Mouse (Mus musculus): ENCODE measurements around the gene Col8a1.

Col8a1 gene

DNA sequence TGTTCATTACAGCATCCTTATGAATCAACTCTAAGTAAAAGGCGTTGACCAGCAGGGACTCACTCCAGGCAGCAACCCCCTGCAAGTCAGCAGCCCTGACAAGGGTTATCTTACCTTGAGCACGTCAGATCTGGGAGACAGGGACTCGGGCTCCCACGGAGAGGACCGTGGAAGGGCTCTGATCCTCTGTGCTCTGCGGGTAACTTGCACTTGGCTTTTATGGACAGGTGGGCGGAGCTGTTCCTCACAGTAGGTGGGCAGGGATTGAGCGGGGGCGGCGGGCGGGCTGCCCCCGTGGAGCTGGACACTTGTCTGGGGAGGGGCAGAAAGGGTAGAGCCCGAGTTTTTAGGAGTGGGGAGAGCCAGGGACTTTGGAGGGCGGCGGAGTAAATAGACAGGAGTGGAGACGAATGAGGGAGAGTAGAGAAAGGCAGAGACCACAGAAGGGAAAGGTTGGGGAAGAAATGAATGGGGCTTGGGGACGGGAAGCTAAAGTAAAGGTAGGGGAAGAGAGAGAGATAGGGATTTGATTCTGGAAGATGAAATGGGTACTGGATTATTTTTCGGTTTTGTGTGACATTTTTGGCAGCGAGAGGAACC, at the start of gene Col8a1:
Col8a1 (minus strand) TSS at position 212 of the 600 bp plus-strand sequence.
- DNase-seq (ENCODE audit: low read depth, low spot score), result no peak

DNA sequence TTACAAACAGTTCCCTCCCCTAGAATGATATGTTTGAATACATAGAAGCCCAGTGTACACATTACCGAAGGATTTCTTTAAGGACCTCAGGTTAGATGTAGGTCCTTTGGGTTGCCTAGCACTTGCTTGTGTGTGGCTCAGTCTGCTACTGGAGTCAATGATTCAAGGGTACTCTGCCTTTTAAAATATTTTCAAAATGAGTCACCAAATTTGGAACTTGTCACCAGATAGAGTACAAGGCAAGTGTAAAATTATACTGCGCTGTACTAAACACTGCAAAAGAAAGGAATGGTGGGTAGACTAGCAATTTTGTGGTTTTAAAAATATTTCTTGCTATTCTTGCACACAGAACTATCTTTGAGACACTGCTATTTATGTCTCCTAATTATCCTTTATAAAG, 47.3 kb upstream of the Col8a1 start:
- no peak for DNase-seq (ENCODE audit: low read depth, low spot score)

DNA sequence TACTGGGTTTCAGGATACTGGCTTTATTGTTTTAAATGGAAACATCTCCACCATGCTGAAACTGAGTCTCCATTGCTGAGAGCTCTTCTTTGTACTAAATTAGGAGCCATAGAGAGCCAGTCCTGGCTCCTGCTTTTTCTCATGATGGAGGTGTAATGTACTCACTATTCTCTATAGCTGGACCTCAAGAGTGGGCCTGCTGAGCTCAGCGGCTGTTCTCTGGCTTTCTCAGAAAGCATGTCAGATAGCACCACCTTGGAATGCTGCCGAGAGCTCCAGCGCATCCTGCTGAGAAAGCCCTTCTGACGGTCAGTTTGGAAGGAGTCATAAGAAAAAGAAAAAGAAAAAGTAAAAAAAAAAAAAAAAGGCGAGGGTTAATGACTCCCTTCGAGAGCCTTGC, 41.8 kb upstream of the Col8a1 start:
- DNase-seq (ENCODE audit: low read depth, low spot score), result no peak

DNA sequence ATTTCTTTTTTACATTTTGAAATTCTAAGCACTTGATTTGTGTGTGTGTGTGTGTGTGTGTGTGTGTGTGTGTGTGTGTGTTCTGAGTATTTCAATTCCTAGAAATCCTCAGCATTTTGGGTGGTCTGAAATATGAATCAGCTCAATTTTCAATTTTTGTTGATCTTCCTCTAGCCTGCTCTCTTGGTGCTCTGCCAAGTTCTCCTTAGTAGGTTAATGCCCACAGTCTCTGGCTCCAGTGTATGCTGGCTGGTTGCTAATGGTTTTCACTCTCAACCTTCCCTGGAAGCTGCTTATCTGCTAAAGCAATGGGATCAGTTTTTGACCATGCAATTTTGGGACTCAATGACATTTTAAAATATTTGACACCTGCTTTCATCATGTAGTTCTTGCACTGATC, 24.5 kb upstream of the Col8a1 start:
- DNase-seq (ENCODE audit: low read depth, low spot score), result no peak

DNA sequence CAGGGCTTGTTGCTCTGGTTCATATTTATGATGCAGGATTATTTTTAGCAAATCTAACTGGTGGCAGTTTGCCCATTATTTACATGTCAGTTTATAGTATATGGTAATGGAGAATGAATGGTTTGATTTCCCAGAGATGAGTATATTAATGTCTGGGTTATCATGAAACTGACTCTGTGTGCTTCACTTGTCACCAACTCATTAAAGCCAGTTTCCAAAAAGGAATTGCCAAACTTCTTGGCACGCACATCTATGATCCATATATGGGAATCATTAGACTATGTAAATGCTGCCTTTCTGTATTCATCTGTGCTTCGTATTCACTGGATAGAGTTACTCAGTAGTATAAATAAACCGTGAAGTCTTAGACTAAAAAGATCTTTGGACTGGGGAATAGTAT, 11.1 kb upstream of the Col8a1 start:
- DNase-seq (ENCODE audit: low read depth, low spot score), result no peak

DNA sequence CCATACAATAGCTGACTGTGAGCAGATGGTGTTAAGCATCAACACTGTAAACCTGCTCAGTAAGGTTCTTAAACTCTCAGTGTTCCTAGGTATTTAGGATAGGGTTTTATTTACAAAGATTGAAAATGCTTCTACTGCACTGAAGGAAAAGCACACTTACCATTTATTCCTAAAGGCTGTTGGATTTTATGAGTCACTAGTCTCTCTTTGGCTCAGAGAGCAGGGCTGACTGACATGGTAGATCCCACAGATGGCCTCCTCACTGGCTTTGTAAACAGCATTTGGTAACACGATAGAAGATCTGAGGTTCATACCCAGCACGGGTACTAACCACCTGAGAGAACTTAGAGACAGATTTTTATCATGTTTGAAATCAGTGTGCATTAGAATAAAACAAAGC, 5.3 kb upstream of the Col8a1 start:
- no peak for DNase-seq (ENCODE audit: low read depth, low spot score)

DNA sequence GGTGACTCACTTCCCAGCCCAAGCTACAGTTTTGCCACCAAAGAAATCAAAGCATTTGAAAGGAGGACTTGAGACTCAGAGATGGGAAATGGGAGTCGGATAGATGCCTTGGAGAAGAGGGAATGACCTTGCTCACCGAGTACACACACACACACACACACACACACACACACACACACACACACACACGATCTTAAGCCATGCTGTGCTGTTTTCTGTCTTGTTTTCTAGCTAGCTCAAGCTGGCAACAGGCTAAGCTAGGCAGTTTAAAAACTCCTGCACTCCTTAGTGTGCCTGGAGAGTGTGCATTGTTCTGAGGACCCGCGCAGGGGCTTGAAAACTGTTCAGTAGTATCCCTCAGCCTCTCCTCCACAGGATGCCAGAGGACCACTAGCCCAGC, 1.2 kb upstream of the Col8a1 start:
- no peak for DNase-seq (ENCODE audit: low read depth, low spot score)

DNA sequence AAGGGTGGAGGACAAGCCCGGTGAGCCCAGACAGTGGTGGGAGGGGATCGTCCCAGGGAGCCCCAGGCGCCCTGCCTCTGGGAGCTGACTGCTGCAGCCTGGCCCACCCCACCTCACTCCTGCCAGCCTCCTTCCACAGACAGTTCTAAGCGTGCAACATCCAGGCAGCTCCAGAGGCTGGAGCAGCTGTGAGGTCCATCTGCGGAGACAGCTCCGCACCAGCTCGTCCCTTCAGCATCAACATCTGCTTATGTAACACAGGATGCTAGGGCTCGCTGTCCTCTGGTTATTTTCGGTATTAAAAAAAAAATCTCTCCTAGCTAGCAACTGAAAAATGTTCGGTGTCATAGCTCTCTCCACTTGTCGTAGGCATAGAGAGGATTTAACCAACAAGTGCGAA, 704 bp upstream of the Col8a1 start:
- DNase-seq (ENCODE audit: low read depth, low spot score), result no peak

DNA sequence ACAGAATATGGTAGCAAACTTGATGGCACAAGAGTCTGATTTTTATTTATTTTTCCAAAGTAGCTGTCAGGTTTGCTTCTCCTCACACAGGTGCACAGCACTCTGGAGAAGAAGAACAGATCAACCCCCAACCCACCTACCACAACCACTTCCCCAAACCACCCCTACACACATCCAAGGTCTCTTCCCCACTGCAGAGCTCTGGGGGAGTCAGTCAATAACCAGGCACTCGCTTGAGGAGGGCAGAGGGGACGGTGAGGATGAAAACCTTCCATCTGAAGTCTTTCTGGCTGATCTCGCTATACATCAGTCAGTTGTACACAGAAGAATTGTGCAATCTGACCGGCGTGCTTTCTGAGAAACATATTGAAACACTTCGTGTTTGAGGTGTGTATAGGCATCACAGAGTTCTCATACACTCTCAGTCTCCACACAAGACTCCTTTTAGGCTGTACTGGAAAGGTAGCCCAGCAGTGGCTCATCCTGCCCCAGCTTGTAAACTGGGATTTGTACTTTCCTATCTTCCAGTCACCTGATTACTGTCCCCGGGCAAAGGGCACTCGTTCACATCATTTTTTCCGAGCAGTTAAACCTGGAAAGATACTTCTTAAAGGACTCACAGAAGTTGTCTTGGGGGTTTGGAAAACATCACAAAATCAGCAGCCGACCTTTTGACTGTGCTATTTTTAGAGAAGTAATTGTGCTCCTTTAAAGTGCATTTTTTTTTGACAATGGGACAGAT, 827 bp downstream of the Col8a1 start:
- DNase-seq (ENCODE audit: low read depth, low spot score), result no peak

DNA sequence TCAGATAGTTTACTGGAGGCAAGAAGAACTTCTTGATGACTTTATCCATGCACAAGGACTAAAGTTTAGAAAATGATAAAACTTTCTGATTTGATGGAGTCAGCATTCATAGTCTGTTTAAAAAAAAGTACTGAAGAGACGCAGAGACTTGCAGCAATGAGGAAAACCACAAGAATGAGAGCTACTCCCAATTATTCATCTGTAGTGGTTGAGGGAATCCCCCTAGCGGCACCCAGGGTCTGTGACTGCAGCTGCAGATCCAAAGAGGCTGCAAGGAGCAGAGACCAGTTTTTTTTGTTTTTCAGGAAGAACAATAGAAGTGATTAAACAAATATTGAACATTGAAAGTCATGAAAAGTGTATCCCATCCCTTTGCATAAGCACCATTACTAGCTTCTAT, 4.0 kb downstream of the Col8a1 start:
- DNase-seq (ENCODE audit: low read depth, low spot score), result no peak

DNA sequence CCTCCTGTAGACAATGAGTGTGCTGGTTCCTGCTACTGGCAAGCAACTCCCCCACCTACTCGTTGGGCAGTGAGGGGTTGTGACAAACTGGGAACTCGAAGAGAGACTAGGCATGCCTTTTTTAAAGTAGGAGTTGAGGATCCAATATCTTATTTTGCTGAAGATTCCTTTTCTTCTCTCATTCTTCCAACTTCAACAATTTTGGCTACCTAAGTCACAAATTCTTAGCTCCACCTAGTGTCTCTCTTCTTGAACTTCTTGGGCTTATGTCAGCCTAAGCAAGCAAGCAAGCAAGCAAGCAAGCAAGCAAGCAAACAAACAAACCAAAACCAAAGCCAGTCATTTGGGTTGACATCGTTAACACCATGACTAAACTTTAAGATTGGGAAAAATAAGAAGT, 6.4 kb downstream of the Col8a1 start:
- DNase-seq (ENCODE audit: low read depth, low spot score), result no peak

DNA sequence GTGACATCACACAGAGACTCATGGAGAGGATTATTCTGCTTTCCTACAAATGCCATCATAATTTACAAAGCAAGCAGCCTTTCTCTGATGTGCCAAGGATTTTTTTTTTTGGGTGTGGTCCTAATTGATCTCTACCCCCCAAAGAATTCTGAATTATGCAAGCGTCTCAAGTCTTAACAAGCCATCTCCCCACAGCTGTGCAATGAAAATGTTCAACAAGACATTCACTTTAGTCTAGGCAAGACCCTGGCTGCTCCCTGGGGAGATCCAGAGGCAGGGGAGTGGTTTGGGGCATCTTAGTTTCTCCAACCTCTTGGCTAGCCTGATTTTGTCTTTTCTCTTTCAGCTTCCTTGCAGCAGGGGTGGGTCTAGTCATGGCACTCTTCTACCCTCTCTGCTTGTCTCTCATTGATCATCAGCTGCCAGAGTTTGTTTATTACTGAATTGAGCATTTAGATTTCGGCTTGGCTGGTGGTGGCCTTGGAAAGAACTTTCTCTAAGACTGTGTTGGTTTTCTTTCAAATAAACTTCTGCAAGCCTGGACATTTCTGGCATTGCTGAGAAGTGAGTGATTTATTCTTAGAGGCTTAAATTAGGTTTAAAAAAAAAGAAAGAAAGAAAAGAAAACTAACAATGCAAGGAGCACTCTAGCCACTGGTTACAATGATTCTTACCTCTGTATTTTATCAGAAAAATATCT, 7.0 kb downstream of the Col8a1 start:
- no peak for DNase-seq (ENCODE audit: low read depth, low spot score)

DNA sequence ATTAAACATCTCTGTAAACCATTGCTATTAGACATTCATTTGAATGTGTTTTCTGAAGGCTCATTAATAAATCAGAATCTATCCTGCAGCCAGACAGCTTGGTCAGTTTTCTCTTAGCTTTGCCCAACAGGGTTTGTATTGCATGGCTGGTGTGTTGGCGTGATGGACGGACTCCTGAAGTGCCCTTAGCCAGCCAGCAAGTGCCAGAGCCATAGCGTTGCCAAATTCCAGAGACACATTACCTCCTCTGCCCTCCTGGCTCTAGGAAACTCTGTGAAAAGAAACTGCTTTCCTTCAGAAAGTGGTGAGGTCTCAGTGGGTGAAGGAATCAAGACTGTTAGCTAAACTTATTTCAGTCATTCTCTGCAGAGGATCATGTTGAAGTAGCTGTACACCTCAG, 14.4 kb downstream of the Col8a1 start:
- DNase-seq (ENCODE audit: low read depth, low spot score), result no peak

DNA sequence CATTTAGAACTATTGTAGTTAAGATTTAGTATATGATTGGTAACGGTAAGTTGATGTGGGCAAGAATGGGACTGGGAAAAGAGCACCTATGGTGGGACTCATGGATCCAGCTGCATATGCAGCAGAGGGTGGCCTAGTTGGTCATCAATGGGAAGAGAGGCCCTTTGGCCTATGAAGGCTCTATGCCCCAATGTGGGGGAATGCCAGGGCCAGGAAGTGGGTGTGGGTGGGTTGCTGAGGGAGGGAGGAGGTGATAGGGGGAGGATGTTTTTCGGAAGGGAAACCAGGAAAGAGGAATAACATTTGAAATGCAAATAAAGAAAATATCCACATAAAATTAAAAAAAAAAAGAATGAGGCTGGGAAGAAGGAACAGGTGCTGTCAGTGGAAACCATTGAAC, 19.6 kb downstream of the Col8a1 start:
- DNase-seq (ENCODE audit: low read depth, low spot score), result no peak

DNA sequence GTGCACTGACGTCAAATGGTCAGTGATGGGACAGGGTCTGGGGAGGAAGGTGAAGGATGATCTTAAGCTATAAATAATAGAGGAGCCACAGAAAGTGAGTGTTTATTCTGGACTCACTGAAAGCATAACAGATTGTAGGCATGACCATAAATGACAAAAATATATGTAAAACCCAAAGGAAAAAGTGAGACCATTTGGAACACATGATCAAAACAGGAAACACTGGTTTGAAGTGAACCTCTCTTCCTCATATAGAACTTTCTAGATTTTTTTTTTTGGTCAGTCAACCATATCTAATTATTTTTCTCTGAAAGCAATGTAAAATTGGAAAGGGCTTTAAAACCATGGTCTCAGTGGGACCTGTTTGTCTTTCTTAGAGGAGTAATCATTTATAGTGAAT, 21.0 kb downstream of the Col8a1 start:
- no peak for DNase-seq (ENCODE audit: low read depth, low spot score)

DNA sequence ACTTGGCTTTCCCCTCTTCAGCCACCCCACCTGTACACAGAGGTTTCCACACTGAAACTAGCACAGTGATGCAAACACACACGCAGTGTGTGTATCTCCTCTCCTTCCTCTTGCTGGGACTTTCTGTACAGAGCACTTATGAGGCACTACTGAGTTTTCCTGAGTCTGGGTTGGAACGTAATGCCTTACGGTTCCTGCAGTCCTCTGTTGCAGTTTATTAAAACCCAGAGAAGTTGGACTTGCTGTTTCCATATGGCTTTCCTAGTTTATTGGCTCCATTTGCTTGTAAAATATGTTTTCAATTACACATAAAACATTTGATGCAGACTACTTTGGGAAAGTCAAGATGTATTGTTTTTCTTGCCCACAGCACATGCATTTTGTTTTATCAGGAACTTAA, 21.4 kb downstream of the Col8a1 start:
- no peak for DNase-seq (ENCODE audit: low read depth, low spot score)

DNA sequence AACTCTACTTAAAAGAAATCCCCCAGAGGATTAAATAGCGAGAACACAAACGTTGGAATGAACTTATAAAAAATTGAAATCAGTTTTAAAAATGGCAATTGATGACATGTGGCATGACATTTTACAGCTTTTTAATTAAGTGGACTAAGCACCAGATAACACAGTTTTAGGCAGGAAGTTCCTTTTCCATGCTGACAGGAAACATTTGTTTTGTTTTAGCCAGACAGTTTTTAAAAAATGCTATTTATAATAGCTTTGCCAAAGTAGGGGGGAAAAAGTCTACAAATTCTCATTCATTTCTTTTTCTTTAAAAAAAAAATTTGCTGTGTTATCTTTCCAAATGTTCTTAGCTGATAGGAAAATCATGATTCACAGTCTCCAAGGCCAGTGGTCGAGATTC, 29.6 kb downstream of the Col8a1 start:
- no peak for DNase-seq (ENCODE audit: low read depth, low spot score)

DNA sequence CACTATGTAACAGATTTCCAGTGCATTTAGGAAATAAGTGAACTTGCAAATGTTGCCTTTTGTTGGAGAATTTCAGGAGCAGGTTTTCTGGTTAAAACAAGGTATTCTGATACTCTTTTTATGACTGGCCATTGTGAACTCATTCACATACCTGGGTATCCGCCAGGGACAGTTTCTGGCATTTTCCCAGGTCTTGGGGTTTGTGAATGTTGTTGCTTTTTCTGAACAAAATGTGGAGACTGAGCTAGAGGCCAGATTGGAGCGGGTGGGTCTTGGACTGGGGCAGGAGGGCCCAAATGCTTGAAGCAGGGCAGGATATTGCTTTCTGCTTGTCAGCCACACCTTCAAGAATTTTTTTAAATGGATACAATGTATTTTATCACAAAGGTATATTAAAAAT, 35.6 kb downstream of the Col8a1 start:
- no peak for DNase-seq (ENCODE audit: low read depth, low spot score)

DNA sequence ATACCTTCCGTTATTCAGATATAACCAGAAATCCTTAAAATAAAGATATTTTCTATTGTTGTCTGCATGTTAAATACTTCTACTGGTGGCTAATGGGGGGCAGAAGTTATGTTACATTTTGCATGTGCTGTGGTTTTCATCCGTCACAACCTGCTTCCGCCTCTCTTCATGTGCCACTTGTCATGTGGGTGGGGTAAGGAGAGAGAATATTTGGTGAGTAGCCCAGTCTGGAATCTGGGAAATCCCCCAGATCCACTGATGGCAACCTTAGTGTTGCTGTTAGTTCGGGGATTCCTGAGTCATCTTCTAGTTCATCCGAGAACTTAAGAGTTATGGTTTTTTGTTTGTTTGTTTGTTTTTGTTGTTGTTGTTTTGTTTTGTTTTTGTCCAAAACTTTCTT, 55.8 kb downstream of the Col8a1 start:
- no peak for DNase-seq (ENCODE audit: low read depth, low spot score)

DNA sequence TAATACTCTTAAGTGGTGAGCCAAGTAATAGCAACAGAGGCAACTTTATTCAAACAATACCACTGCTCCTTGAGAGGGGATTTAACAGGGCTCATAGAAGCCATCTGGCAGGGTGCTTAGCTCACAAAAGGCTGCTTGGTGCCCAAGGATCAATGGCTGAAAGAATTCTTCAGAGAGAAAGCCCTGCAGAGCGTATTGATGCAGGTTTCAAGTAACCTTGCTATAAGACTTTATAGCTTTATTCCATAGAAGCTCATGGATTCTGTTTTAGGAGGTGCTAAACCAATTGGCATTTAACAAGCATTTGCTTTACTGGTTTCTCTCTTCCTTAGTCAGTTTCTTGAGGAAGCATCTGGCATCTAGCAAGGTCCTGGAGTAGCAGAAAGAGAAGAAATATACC, 59.8 kb downstream of the Col8a1 start:
- no peak for DNase-seq (ENCODE audit: low read depth, low spot score)

DNA sequence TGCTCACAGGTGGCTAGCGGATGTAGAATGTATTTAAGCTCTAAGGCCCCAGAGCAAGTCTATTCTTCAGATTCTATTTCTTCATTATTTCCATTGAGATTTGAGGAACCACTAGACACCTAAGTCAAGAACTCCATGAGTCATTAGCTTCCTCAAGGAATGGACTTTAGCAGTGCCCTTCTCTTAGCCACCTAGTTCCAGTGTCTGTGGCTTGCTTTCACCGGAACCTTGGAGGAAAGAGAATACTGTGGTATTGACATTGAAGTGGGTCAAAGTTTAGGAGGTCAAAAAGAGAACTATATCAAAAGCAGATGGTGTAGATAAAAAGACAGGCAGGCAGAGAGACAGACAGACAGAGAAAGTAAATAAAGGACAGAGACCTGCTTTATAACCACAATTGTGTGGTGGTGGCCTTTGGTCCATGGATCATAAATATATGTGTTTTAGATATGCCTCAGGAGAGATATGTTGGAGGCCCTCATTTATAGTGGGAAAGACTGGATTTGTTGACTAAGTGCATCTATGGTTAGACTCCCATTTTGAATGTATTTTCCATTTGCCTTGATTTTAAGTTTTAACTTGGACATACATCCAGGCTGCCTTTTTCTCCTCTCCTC, 60.5 kb downstream of the Col8a1 start:
- no peak for DNase-seq (ENCODE audit: low read depth, low spot score)

DNA sequence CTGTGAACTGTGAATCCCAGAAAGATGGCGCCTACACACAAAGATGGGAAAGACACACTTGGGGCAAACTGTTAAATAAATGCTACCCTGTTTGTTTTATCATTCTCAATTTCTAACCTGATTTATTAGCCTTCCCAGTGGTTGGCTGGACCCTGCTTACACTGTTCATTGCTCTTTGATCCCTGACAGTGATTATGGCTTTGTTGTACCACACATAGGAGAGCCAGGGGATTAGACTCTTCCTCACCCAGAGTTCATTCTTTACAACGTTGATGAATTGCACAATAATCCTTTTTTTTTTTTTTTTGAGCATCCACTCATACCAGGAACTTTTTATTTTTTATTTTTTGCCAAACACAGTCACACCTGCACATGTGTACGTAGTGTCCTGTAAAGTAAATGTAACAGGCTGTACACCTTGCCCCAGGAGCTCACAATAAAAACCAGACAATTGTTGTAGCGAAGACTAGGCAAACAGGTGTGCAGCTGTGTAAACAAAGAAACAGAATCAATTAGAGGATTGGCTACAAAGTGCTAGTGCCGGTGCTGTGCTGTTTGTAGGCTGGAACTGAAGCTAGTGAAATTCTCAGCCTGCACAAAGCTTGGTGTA, 68.6 kb downstream of the Col8a1 start:
- no peak for DNase-seq (ENCODE audit: low read depth, low spot score)

Data from CD4-positive helper T cell, adult 2 months (primary cell).